Mouse (Mus musculus) heart, postnatal 0 days (tissue): ENCODE measurements around the gene Usp40.
"Not testable (repeated sequence)": the region's sequence is repeated elsewhere in the genome, so short reads cannot be mapped to it uniquely, and the experiment has no call there.

Experiments used
- CTCF ChIP-seq: IDR thresholded peaks from 2 replicates; pipeline ENCODE4 v1.5.1; 2016; ENCODE audit warnings: antibody characterized with exemption, control low read depth, low read depth
- EP300 ChIP-seq: IDR thresholded peaks from 2 replicates; pipeline ENCODE4 v1.6.1; 2016; ENCODE audit warnings: antibody characterized with exemption, low read depth

GRCm38 (mm10) chr1:88047408-88047807 is 39.1 kb upstream of the Usp40 start:
- TF ChIP-seq CTCF, EP300: not testable (repeated sequence)
